Mouse (Mus musculus) brain, adult 2 months (tissue): ENCODE results near the gene Dact3.

ENCODE experiments used
- DNase-seq: peaks from one replicate; pipeline ENCODE4 v3.0.0; 2011; ENCODE audit warnings: low read depth, low spot score

Dact3 gene

GRCm38 (mm10) chr7:16875310-16875325 is at the start of gene Dact3:
TSS of gene Dact3 (plus strand) at chr7:16875317.
- DNase-seq: no peak

- peak; percentile 65 for DNase-seq
These were observed 49.3 kb upstream of the Dact3 start for GRCm38 (mm10) chr7:16825785-16826184.

- DNase-seq: no peak
These were observed 48.5 kb upstream of the Dact3 start for GRCm38 (mm10) chr7:16826571-16826970.

- DNase-seq: no peak
These were observed 47.8 kb upstream of the Dact3 start for GRCm38 (mm10) chr7:16827274-16827673.

GRCm38 (mm10) chr7:16830449-16830848 is 44.7 kb upstream of the Dact3 start:
- no peak for DNase-seq

GRCm38 (mm10) chr7:16837916-16838803 is 37.0 kb upstream of the Dact3 start:
- no peak for DNase-seq

- DNase-seq: peak; percentile 74
These were observed 36.2 kb upstream of the Dact3 start for GRCm38 (mm10) chr7:16838804-16839426.

- no peak for DNase-seq
These were observed 35.5 kb upstream of the Dact3 start for GRCm38 (mm10) chr7:16839427-16840108.

GRCm38 (mm10) chr7:16840109-16840491 is 35.0 kb upstream of the Dact3 start:
- DNase-seq: no peak

- DNase-seq: no peak
These were observed 34.0 kb upstream of the Dact3 start for GRCm38 (mm10) chr7:16841078-16841477.

GRCm38 (mm10) chr7:16841561-16842560 is 33.3 kb upstream of the Dact3 start:
- DNase-seq: no peak

GRCm38 (mm10) chr7:16842645-16843063 is 32.5 kb upstream of the Dact3 start, which contains the start of gene Prkd2:
TSS of gene Prkd2 (plus strand) at chr7:16842902.
- peak; percentile 91 for DNase-seq

GRCm38 (mm10) chr7:16843441-16844171 is 31.5 kb upstream of the Dact3 start:
- no peak for DNase-seq

GRCm38 (mm10) chr7:16844696-16845071 is 30.4 kb upstream of the Dact3 start:
- peak; percentile 42 for DNase-seq

GRCm38 (mm10) chr7:16845072-16845819 is 29.9 kb upstream of the Dact3 start:
- DNase-seq: no peak

GRCm38 (mm10) chr7:16845820-16846167 is 29.3 kb upstream of the Dact3 start:
- no peak for DNase-seq

GRCm38 (mm10) chr7:16846775-16847174 is 28.3 kb upstream of the Dact3 start:
- no peak for DNase-seq

- no peak for DNase-seq
These were observed 27.6 kb upstream of the Dact3 start for GRCm38 (mm10) chr7:16847507-16847906.

- peak; percentile 82 for DNase-seq
These were observed 26.5 kb upstream of the Dact3 start for GRCm38 (mm10) chr7:16848579-16848978.

GRCm38 (mm10) chr7:16851636-16852035 is 23.5 kb upstream of the Dact3 start:
- DNase-seq: no peak
